Mouse (Mus musculus) kidney, adult 2 months (tissue): ENCODE results near the gene Vars. TPM values are rescaled to one million over a fixed set of nuclear protein-coding genes. Genes with fewer than 3 reads are reported as not detected.

Experiments used
- DNase-seq: peaks from one replicate; pipeline ENCODE4 v3.0.0; 2021
- H3K27ac ChIP-seq: fragments of 200-500 bp; 2 replicates; pipeline ENCODE4 v1.5.1; 2012; ENCODE audit warnings: low read depth, low read length, control low read depth, inconsistent platforms; ENCODE audit not compliant: insufficient read depth
- H3K27me3 ChIP-seq: fragments of 200-500 bp; replicated peaks from 2 replicates; pipeline ENCODE4 v1.6.1; 2012; ENCODE audit warnings: mild to moderate bottlenecking, moderate library complexity, low read length, inconsistent platforms; ENCODE audit not compliant: control insufficient read depth, insufficient read depth
- H3K36me3 ChIP-seq: fragments of 200-500 bp; 2 replicates; pipeline ENCODE4 v1.6.1; 2012; ENCODE audit warnings: mild to moderate bottlenecking, moderate library complexity, low read length, inconsistent platforms; ENCODE audit not compliant: control insufficient read depth, insufficient read depth
- H3K4me1 ChIP-seq: fragments of 200-500 bp; 2 replicates; pipeline ENCODE4 v1.6.1; 2011; ENCODE audit warnings: low read length; ENCODE audit not compliant: control insufficient read depth, insufficient read depth
- H3K4me3 ChIP-seq: fragments of 200-500 bp; 2 replicates; pipeline ENCODE4 v1.5.1; 2011; ENCODE audit warnings: mild to moderate bottlenecking, low read depth, low read length, control low read depth; ENCODE audit not compliant: insufficient read depth
- CTCF ChIP-seq: fragments of 200-500 bp; conservative IDR thresholded peaks from 2 replicates; pipeline ENCODE4 v1.5.1; 2011; ENCODE audit warnings: low read depth, mild to moderate bottlenecking, control low read depth, low read length, moderate library complexity, mixed read lengths; ENCODE audit not compliant: insufficient read depth, insufficient read length
- POLR2A ChIP-seq: fragments of 200-500 bp; IDR thresholded peaks from one replicate; pipeline ENCODE4 v1.6.1; 2011; ENCODE audit warnings: low read depth, low read length, control low read depth
- WGBS: fragments of 180-500 bp; shearing (Covaris S2); methylation state at CpG from one replicate; pipeline ENCODE4 v1.1.7; 2018; 5-methylcytosine and 5-hydroxymethylcytosine counted together
- polyA plus RNA-seq: library from polyadenylated mRNA; depleted of rRNA; stranded (reverse); fragments of >200 nt; gene quantifications from 2 replicates; pipeline ENCODE4 v1.2.3, GENCODE M21; 2012

Gene Vars
- polyA plus RNA-seq, 1 experiment = 52.5 TPM

DNA sequence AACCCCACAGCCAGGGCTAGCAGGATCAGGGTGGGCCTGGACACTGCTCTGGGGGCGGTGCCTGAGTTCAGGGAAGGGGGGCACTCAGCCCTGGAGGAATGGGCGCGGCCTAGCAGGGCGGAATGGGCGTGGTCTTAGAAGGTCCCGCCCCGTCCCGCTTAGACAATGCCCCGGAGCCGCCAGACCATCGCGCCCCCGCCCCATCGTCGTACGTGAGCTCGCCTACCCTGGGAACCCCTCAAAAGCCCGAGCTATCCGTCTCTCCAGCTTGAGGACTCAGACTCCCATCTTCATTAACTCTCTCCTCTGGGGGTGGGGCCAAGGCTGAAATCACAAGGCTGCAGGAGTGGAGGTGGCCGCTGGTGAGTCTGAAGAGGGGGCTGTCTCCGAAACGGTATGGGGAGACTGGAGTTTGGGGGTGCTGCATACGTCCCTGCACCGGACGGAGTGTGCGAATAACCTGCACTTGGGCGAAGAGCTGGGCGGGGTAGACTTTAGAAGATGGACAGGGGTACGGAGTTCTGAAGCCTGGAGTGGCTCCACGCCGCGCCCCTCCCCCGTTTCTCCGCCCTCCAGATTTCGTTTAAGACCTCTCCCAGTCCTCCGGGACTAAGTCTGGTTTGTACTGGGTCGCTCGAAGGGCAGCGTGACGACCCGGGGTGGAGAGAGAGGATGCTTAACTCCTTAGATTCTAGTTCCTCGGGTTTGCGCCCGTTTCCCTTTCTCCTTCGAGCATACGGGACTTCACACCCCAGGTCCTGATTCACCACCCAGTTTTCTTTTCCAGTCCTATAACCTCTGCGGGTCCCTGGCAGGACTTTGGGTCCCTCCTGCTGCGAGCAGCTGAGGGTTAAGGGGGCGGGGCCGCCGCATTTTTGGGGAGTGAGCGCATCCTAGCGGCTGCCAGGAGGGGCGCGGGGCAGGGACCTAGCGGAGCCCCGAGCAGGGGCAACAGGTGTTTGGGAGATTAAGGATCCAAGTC lies 58.4 kb downstream of the Vars start, which contains the start of gene Ddah2:
Ddah2 (plus strand) TSS at position 125 of the 982 bp plus-strand sequence.
- H3K36me3 ChIP-seq = peaks cover 6% of the 10 kb centered on the region; the same call in 1 of the 2 replicates
- peak within 1 kb of the TSS; percentile 52 for H3K27ac ChIP-seq
- TF ChIP-seq POLR2A (peak; percentile 10), CTCF (peak; percentile 62)
- peak; percentile 91 for DNase-seq
- H3K27me3 ChIP-seq = no peaks in the 10 kb centered on the region
- WGBS = under 1% methylated on average over 57 of the region's 57 CpGs
- peak within 1 kb of the TSS; percentile 67 for H3K4me3 ChIP-seq
- H3K4me1 ChIP-seq = 0 out of 2 replicates have a peak, but pooled peaks cover 6% of the 10 kb centered on the region

DNA sequence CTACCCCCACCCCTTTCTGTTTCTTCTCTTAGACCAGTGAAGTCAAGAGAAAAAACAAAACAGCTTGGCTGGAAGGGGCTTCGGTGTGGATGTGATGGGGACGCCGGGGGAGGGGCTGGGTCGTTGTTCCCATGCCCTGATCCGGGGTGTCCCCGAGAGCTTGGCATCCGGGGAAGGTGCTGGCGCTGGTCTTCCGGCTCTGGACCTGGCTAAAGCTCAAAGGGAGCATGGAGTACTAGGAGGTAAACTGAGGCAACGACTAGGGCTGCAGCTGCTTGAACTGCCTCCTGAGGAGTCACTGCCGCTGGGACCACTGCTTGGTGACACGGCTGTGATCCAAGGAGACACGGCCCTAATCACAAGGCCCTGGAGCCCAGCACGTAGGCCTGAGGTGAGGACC lies 59.3 kb downstream of the Vars start:
- H3K27ac ChIP-seq = no peak overlapping the region
- TF ChIP-seq POLR2A = no peak
- TF ChIP-seq CTCF = no peak
- WGBS = 21% methylated on average over 14 of the region's 14 CpGs
- DNase-seq = no peak
- H3K27me3 ChIP-seq = no peaks in the 10 kb centered on the region
- peak overlapping the region; percentile 67 for H3K4me3 ChIP-seq
- H3K36me3 ChIP-seq = peaks cover 3% of the 10 kb centered on the region; the same call in 1 of the 2 replicates
- peaks cover 6% of the 10 kb centered on the region; the same call in 1 of the 2 replicates for H3K4me1 ChIP-seq

DNA sequence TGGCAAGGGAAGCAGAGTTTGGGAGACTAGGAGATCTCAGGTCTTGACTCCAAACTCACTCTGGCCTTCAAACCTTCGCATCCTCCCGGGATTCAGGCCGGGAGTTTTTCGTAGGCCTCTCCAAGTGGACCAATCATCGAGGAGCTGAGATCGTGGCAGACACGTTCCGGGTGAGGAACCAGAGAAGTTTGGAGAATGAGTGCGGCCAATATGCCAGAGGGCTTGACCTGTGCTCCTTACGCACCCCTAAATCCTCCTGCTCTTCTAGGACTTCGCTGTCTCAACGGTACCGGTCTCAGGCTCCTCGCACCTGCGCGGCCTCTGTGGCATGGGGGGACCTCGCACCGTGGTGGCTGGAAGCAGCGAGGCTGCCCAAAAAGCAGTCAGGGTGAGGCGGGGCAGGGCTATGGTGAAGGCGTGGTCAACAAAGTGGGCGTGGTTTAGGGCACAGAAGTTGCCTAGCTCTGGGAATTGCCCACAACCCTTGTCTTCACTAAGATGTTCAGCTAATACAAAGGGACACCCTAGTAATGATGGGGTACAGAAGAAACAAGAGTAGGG lies 60.0 kb downstream of the Vars start:
- peak; percentile 24 for DNase-seq
- Histone ChIP-seq H3K4me1 (peaks cover 6% of the 10 kb centered on the region; the same call in 1 of the 2 replicates), H3K27me3 (no peaks in the 10 kb centered on the region), H3K4me3 (no peak overlapping the region), H3K36me3 (no peaks in the 10 kb centered on the region), H3K27ac (no peak overlapping the region)
- no peak for TF ChIP-seq CTCF
- TF ChIP-seq POLR2A = no peak
- 59% methylated on average over 22 of the region's 22 CpGs for WGBS

DNA sequence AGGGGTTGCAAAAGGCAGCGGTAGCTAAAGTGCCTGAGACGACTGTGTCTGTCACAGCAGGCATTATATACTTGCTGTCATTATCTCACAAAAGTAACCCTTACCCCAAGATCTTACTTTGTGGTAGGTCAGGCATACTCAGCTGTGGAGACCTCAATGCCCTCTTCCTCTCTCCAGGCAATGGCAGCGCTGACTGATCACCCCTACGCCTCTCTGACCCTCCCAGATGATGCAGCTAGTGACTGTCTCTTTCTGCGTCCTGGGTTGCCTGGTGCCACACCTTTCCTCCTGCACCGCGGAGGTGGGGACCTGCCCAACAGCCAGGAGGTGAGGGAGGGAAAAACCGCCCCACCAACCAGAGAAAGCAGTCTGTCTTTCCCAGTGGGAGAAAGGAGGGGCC lies 60.5 kb downstream of the Vars start:
- DNase-seq = no peak
- H3K36me3 ChIP-seq = no peaks in the 10 kb centered on the region
- TF ChIP-seq POLR2A = no peak
- TF ChIP-seq CTCF = no peak
- no peaks in the 10 kb centered on the region for H3K27me3 ChIP-seq
- H3K4me3 ChIP-seq = no peak overlapping the region
- H3K4me1 ChIP-seq = peaks cover 6% of the 10 kb centered on the region; the same call in 1 of the 2 replicates
- WGBS = 81% methylated on average over 8 of the region's 8 CpGs
- no peak overlapping the region for H3K27ac ChIP-seq

DNA sequence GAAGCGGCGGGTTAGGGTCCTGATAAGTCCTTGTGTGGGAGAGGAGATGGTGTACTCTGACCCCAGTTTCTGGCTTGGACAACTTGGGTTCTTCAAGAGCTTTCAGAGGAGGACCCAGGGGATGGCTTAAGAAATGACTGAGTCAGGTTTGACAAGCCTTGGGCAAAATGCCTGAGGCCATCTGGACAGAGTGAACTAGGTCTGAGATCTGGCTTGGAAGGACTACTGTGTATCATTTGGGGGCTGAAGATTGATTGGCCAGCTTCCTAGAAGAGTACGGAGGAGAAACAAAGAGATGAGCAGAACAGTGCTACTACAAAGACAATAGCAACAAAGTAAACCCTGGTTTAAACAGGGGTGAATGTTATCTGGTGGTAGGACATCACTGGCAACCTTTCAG lies 62.7 kb downstream of the Vars start:
- 86% methylated on average over 3 of the region's 3 CpGs for WGBS
- Histone ChIP-seq H3K27ac (no peak overlapping the region), H3K4me3 (no peak overlapping the region), H3K36me3 (no peaks in the 10 kb centered on the region), H3K27me3 (no peaks in the 10 kb centered on the region), H3K4me1 (no peaks in the 10 kb centered on the region; the same call in 1 of the 2 replicates)
- DNase-seq = no peak
- TF ChIP-seq CTCF = no peak
- no peak for TF ChIP-seq POLR2A

DNA sequence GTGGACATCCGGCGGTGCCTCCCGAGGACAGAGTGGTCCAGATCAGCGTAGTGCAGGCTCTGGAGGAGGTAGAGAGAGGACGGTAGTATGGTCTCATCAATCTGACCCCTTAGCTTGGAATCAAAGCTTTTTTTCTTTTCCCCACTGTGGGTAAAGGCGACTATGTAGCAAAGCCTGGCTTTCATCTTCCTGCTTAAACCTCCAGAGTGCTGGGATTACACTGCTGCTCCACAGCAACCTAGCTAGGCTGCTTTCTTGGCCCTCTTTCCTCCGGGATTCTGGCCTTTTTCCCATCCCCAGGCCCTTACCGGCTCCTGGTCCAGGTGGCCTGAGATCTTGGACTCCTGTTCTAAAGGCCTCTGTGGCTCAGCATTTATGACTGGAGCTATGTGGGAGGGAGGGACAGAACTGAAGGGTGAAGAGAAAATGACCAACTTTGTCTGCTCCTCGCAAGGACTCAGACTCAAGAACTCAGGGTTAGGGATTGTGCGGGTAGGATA lies 63.6 kb downstream of the Vars start:
- Histone ChIP-seq H3K4me3 (peak overlapping the region; percentile 4; the same call in 1 of the 2 replicates), H3K4me1 (no peaks in the 10 kb centered on the region; the same call in 1 of the 2 replicates), H3K27me3 (no peaks in the 10 kb centered on the region), H3K36me3 (no peaks in the 10 kb centered on the region), H3K27ac (peak overlapping the region; percentile 65)
- peak; percentile 18 for DNase-seq
- 43% methylated on average over 10 of the region's 10 CpGs for WGBS
- no peak for TF ChIP-seq POLR2A
- TF ChIP-seq CTCF = no peak
